Mouse (Mus musculus) embryonic facial prominence, embryonic 14.5 days (tissue): Measurements from ENCODE around the gene Osgin1. TPM values are rescaled to one million over a fixed set of nuclear protein-coding genes. Genes with fewer than 3 reads are reported as not detected.

Experiments used
- ATAC-seq: fragments of 200-750 bp; cut with Nextera tagmentation; 2 replicates; pipeline ENCODE4 v1.8.0; 2017; ENCODE audit warnings: low read depth, moderate number of reproducible peaks, moderate TSS enrichment
- DNase-seq: peaks from one replicate; pipeline ENCODE4 v3.0.0-alpha.2; 2015; ENCODE audit warnings: low spot score
- H3K27ac ChIP-seq: fragments of 300-500 bp; sonication (generic); replicated peaks from 2 replicates; pipeline ENCODE4 v1.5.1; 2014; ENCODE audit warnings: low read depth, mild to moderate bottlenecking, low read length, moderate library complexity
- H3K27me3 ChIP-seq: fragments of 300-500 bp; sonication (generic); replicated peaks from 2 replicates; pipeline ENCODE4 v1.6.1; 2014; ENCODE audit warnings: low read length; ENCODE audit not compliant: control insufficient read depth, insufficient read depth
- H3K36me3 ChIP-seq: fragments of 300-500 bp; sonication (generic); 2 replicates; pipeline ENCODE4 v1.6.1; 2014; ENCODE audit warnings: low read length, mixed read lengths; ENCODE audit not compliant: control insufficient read depth, insufficient read depth
- H3K4me1 ChIP-seq: fragments of 300-500 bp; sonication (generic); 2 replicates; pipeline ENCODE4 v1.6.1; 2014; ENCODE audit warnings: antibody characterized with exemption, low read length; ENCODE audit not compliant: control insufficient read depth, insufficient read depth
- H3K4me2 ChIP-seq: fragments of 300-500 bp; sonication (generic); 2 replicates; pipeline ENCODE4 v1.6.1; 2014; ENCODE audit warnings: low read depth, mild to moderate bottlenecking, low read length, moderate library complexity, mixed read lengths
- H3K4me3 ChIP-seq: fragments of 300-500 bp; sonication (generic); 2 replicates; pipeline ENCODE4 v1.5.1; 2014; ENCODE audit warnings: low read depth, mild to moderate bottlenecking, low read length
- H3K9ac ChIP-seq: fragments of 300-500 bp; sonication (generic); 2 replicates; pipeline ENCODE4 v1.6.1; 2014; ENCODE audit warnings: low read depth, mild to moderate bottlenecking, low read length, moderate library complexity, mixed read lengths
- H3K9me3 ChIP-seq: fragments of 300-500 bp; sonication (generic); 2 replicates; pipeline ENCODE4 v1.6.1; 2016; ENCODE audit warnings: low read length; ENCODE audit not compliant: control insufficient read depth
- WGBS: fragments of 180-500 bp; shearing (Covaris S2); extraction: QIAGEN DNeasy Blood & Tissue Kit; methylation state at CpG from one replicate; pipeline ENCODE4 v1.1.7; 2014; 5-methylcytosine and 5-hydroxymethylcytosine counted together
- polyA plus RNA-seq: library from polyadenylated mRNA; unstranded; fragments of >200 nt; fragmentation: Nextera tagmentation; extraction: Ambion mirVana; gene quantifications from 2 replicates; pipeline ENCODE4 v1.2.1, GENCODE M21; 2014

The Osgin1 gene
- polyA plus RNA-seq, 1 experiment from 2014 or later, result 2.1 TPM

- ATAC-seq (no peak), DNase-seq (no peak)
- no peaks in the 10 kb centered on the region for H3K4me1 ChIP-seq
- WGBS, result 77% methylated on average over 6 of the region's 6 CpGs
- no peaks in the 10 kb centered on the region for H3K9me3 ChIP-seq
- H3K36me3 ChIP-seq, result peaks cover 18% of the 10 kb centered on the region; the same call in 1 of the 2 replicates
- no peak overlapping the region for H3K4me2 ChIP-seq
- H3K4me3 ChIP-seq, result no peak overlapping the region
- H3K27ac ChIP-seq, result no peak overlapping the region
- no peak overlapping the region for H3K9ac ChIP-seq
- H3K27me3 ChIP-seq, result no peaks in the 10 kb centered on the region
Measured at GRCm38 (mm10) chr8:119399255-119399654, 34.7 kb upstream of the Osgin1 start.

GRCm38 (mm10) chr8:119400122-119400671, 33.7 kb upstream of the Osgin1 start:
- Histone ChIP-seq H3K4me3 (no peak overlapping the region), H3K27me3 (no peaks in the 10 kb centered on the region), H3K9ac (no peak overlapping the region), H3K4me1 (no peaks in the 10 kb centered on the region), H3K36me3 (peaks cover 24% of the 10 kb centered on the region; the same call in 1 of the 2 replicates), H3K4me2 (no peak overlapping the region), H3K27ac (no peak overlapping the region), H3K9me3 (no peaks in the 10 kb centered on the region)
- no peak for ATAC-seq
- DNase-seq, result no peak
- 80% methylated on average over 9 of the region's 9 CpGs for WGBS

DNA sequence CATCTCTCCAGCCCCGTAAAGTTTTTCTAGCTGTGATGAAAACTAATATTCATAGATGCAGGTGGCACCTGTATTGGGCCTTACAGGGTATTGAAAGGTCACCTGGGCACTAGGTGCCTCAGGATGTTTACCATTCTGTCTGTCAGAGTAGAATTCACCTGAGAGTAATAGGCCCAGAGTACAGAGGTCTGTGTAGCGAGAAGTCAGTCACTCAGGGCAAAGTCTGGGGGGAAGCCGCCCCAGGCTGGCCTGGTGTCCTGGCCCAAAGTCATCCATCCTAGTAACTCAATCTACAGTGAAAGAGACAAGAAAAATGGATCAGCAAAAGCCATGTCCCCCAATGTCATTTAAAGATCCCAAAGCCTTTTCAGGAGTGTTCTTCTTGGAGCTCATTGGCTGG, 33.0 kb upstream of the Osgin1 start:
- H3K27me3 ChIP-seq, result no peaks in the 10 kb centered on the region
- H3K27ac ChIP-seq, result no peak overlapping the region
- H3K4me1 ChIP-seq, result no peaks in the 10 kb centered on the region
- H3K36me3 ChIP-seq, result peaks cover 24% of the 10 kb centered on the region; the same call in 1 of the 2 replicates
- ATAC-seq, result no peak
- no peak overlapping the region for H3K4me3 ChIP-seq
- no peak for DNase-seq
- H3K9ac ChIP-seq, result no peak overlapping the region
- no peak overlapping the region for H3K4me2 ChIP-seq
- 78% methylated on average over 3 of the region's 3 CpGs for WGBS
- H3K9me3 ChIP-seq, result no peaks in the 10 kb centered on the region

GRCm38 (mm10) chr8:119403912-119404311, 30.0 kb upstream of the Osgin1 start:
- ATAC-seq, result no peak
- Histone ChIP-seq H3K27me3 (no peaks in the 10 kb centered on the region), H3K4me1 (no peaks in the 10 kb centered on the region), H3K4me2 (no peak overlapping the region), H3K4me3 (no peak overlapping the region), H3K36me3 (peaks cover 34% of the 10 kb centered on the region), H3K9ac (no peak overlapping the region), H3K27ac (no peak overlapping the region), H3K9me3 (no peaks in the 10 kb centered on the region)
- DNase-seq, result no peak
- WGBS, result 68% methylated on average over 10 of the region's 10 CpGs

GRCm38 (mm10) chr8:119404648-119405047, 29.3 kb upstream of the Osgin1 start:
- ATAC-seq (no peak), DNase-seq (no peak)
- H3K4me2 ChIP-seq, result no peak overlapping the region
- H3K9me3 ChIP-seq, result no peaks in the 10 kb centered on the region
- no peak overlapping the region for H3K9ac ChIP-seq
- H3K36me3 ChIP-seq, result peaks cover 39% of the 10 kb centered on the region
- H3K4me3 ChIP-seq, result no peak overlapping the region
- H3K27ac ChIP-seq, result no peak overlapping the region
- no peaks in the 10 kb centered on the region for H3K27me3 ChIP-seq
- 95% methylated on average over 5 of the region's 5 CpGs for WGBS
- no peaks in the 10 kb centered on the region for H3K4me1 ChIP-seq

GRCm38 (mm10) chr8:119408311-119408710, 25.6 kb upstream of the Osgin1 start:
- Histone ChIP-seq H3K4me2 (no peak overlapping the region), H3K9ac (no peak overlapping the region), H3K27me3 (no peaks in the 10 kb centered on the region), H3K27ac (no peak overlapping the region), H3K4me3 (no peak overlapping the region), H3K4me1 (no peaks in the 10 kb centered on the region), H3K36me3 (peaks cover 47% of the 10 kb centered on the region), H3K9me3 (no peaks in the 10 kb centered on the region)
- 86% methylated on average over 8 of the region's 8 CpGs for WGBS
- no peak for DNase-seq
- no peak for ATAC-seq

- no peak overlapping the region for H3K4me3 ChIP-seq
- peak overlapping the region; percentile 47; the same call in 1 of the 2 replicates for H3K4me2 ChIP-seq
- H3K27me3 ChIP-seq, result no peaks in the 10 kb centered on the region
- peaks cover 40% of the 10 kb centered on the region for H3K36me3 ChIP-seq
- no peaks in the 10 kb centered on the region for H3K9me3 ChIP-seq
- no peak for DNase-seq
- H3K4me1 ChIP-seq, result no peaks in the 10 kb centered on the region
- H3K27ac ChIP-seq, result no peak overlapping the region
- no peak for ATAC-seq
- WGBS, result 62% methylated on average over 9 of the region's 10 CpGs
- 0 out of 2 replicates have a peak overlapping the region, but pooled peaks have one; percentile 6 for H3K9ac ChIP-seq
Measured at GRCm38 (mm10) chr8:119412037-119412734, 21.7 kb upstream of the Osgin1 start.

GRCm38 (mm10) chr8:119412735-119413498, 21.0 kb upstream of the Osgin1 start:
- H3K27ac ChIP-seq, result no peak overlapping the region
- WGBS, result 10% methylated on average over 18 of the region's 18 CpGs
- no peaks in the 10 kb centered on the region for H3K9me3 ChIP-seq
- ATAC-seq (peak; percentile 71), DNase-seq (peak; percentile 87)
- H3K9ac ChIP-seq, result peak overlapping the region; percentile 34
- peak overlapping the region; percentile 47 for H3K4me2 ChIP-seq
- no peaks in the 10 kb centered on the region for H3K27me3 ChIP-seq
- no peaks in the 10 kb centered on the region for H3K4me1 ChIP-seq
- H3K36me3 ChIP-seq, result peaks cover 34% of the 10 kb centered on the region
- no peak overlapping the region for H3K4me3 ChIP-seq
